Mouse (Mus musculus) olfactory bulb, adult 2 months (tissue): ENCODE results near the gene Zfp664.

Source experiments
- CTCF ChIP-seq: fragments of 200-500 bp; IDR thresholded peaks from 2 replicates; pipeline ENCODE4 v1.5.1; 2012; ENCODE audit warnings: low read depth, mild to moderate bottlenecking, low read length, moderate library complexity; ENCODE audit not compliant: insufficient read depth
- POLR2A ChIP-seq: fragments of 200-500 bp; IDR thresholded peaks from 2 replicates; pipeline ENCODE4 v1.6.1; 2012; ENCODE audit warnings: mild to moderate bottlenecking, low read depth, low read length, moderate library complexity; ENCODE audit not compliant: insufficient read depth

GRCm38 (mm10) chr5:124852294-124852693, 10.2 kb upstream of the Zfp664 start:
- TF ChIP-seq CTCF, result no peak
- TF ChIP-seq POLR2A, result no peak
